Mouse (Mus musculus): ENCODE measurements at regions not wholly inside any gene's neighbourhood (a gene's known extent, or its start where the extent isn't known, plus 50 kb on each side); places are given as distances from the start of the nearest gene placed in this dataset.

- Histone ChIP-seq H3K27me3 (ENCODE audit: control insufficient read depth, insufficient read depth, low read length) (no peaks in the 10 kb centered on the region; the same call in 1 of the 2 replicates), H3K4me3 (replicated peaks; ENCODE audit: insufficient read depth, low read depth, low read length) (no peak overlapping the region), H3K27ac (ENCODE audit: insufficient read depth, low read length) (no peak overlapping the region), H3K4me1 (ENCODE audit: control insufficient read depth, insufficient read depth, low read length) (peaks cover 6% of the 10 kb centered on the region; the same call in 1 of the 2 replicates)
- no peak for DNase-seq
- TF ChIP-seq CTCF (IDR thresholded peaks at IDR 0.05; ENCODE audit: borderline replicate concordance, insufficient read depth, low read depth, low read length): no peak
- no peak for TF ChIP-seq POLR2A (IDR thresholded peaks at IDR 0.05; ENCODE audit: borderline replicate concordance, insufficient read depth, low read length)
- 97% methylated on average over 5 of the region's 5 CpGs for WGBS
These were observed 1244.0 kb upstream of the A1bg start for GRCm38 (mm10) chr15:62166786-62167185.

GRCm38 (mm10) chr15:62165826-62166500 lies 1243.2 kb upstream of the A1bg start:
- 98% methylated on average over 10 of the region's 10 CpGs for WGBS
- no peak for DNase-seq
- no peak overlapping the region for H3K4me3 ChIP-seq (replicated peaks; ENCODE audit: insufficient read depth, low read depth, low read length)
- H3K27ac ChIP-seq (ENCODE audit: insufficient read depth, low read length): no peak overlapping the region
- H3K27me3 ChIP-seq (ENCODE audit: control insufficient read depth, insufficient read depth, low read length): no peaks in the 10 kb centered on the region; the same call in 1 of the 2 replicates
- TF ChIP-seq CTCF (IDR thresholded peaks at IDR 0.05; ENCODE audit: borderline replicate concordance, insufficient read depth, low read depth, low read length) (no peak), POLR2A (IDR thresholded peaks at IDR 0.05; ENCODE audit: borderline replicate concordance, insufficient read depth, low read length) (no peak)
- H3K4me1 ChIP-seq (ENCODE audit: control insufficient read depth, insufficient read depth, low read length): peaks cover 7% of the 10 kb centered on the region; the same call in 1 of the 2 replicates

- no peak for DNase-seq
- no peak for TF ChIP-seq CTCF (IDR thresholded peaks at IDR 0.05; ENCODE audit: borderline replicate concordance, insufficient read depth, low read depth, low read length)
- no peak for TF ChIP-seq POLR2A (IDR thresholded peaks at IDR 0.05; ENCODE audit: borderline replicate concordance, insufficient read depth, low read length)
- no peaks in the 10 kb centered on the region; the same call in 1 of the 2 replicates for H3K27me3 ChIP-seq (ENCODE audit: control insufficient read depth, insufficient read depth, low read length)
- 95% methylated on average over 9 of the region's 9 CpGs for WGBS
- peaks cover 11% of the 10 kb centered on the region; the same call in 1 of the 2 replicates for H3K4me1 ChIP-seq (ENCODE audit: control insufficient read depth, insufficient read depth, low read length)
- H3K4me3 ChIP-seq (replicated peaks; ENCODE audit: insufficient read depth, low read depth, low read length): no peak overlapping the region
- H3K27ac ChIP-seq (ENCODE audit: insufficient read depth, low read length): no peak overlapping the region
These were observed 1242.1 kb upstream of the A1bg start for GRCm38 (mm10) chr15:62164766-62165410.

- no peak for TF ChIP-seq CTCF (IDR thresholded peaks at IDR 0.05; ENCODE audit: borderline replicate concordance, insufficient read depth, low read depth, low read length)
- TF ChIP-seq POLR2A (IDR thresholded peaks at IDR 0.05; ENCODE audit: borderline replicate concordance, insufficient read depth, low read length): no peak
- WGBS: 88% methylated on average over 5 of the region's 5 CpGs
- H3K27me3 ChIP-seq (ENCODE audit: control insufficient read depth, insufficient read depth, low read length): no peaks in the 10 kb centered on the region
- H3K27ac ChIP-seq (ENCODE audit: insufficient read depth, low read length): no peak overlapping the region
- H3K4me1 ChIP-seq (ENCODE audit: control insufficient read depth, insufficient read depth, low read length): peaks cover 11% of the 10 kb centered on the region; the same call in 1 of the 2 replicates
- no peak overlapping the region for H3K4me3 ChIP-seq (replicated peaks; ENCODE audit: insufficient read depth, low read depth, low read length)
- DNase-seq: no peak
These were observed 1240.4 kb upstream of the A1bg start for GRCm38 (mm10) chr15:62163203-62163602.

GRCm38 (mm10) chr15:62162648-62163194 lies 1239.9 kb upstream of the A1bg start:
- no peak overlapping the region for H3K4me3 ChIP-seq (replicated peaks; ENCODE audit: insufficient read depth, low read depth, low read length)
- peaks cover 11% of the 10 kb centered on the region; the same call in 1 of the 2 replicates for H3K4me1 ChIP-seq (ENCODE audit: control insufficient read depth, insufficient read depth, low read length)
- TF ChIP-seq POLR2A (IDR thresholded peaks at IDR 0.05; ENCODE audit: borderline replicate concordance, insufficient read depth, low read length) (no peak), CTCF (IDR thresholded peaks at IDR 0.05; ENCODE audit: borderline replicate concordance, insufficient read depth, low read depth, low read length) (no peak)
- no peaks in the 10 kb centered on the region for H3K27me3 ChIP-seq (ENCODE audit: control insufficient read depth, insufficient read depth, low read length)
- H3K27ac ChIP-seq (ENCODE audit: insufficient read depth, low read length): no peak overlapping the region
- 51% methylated on average over 4 of the region's 4 CpGs for WGBS
- no peak for DNase-seq

GRCm38 (mm10) chr15:62161975-62162647 lies 1239.3 kb upstream of the A1bg start:
- DNase-seq: peak; percentile 42 to 75
- Histone ChIP-seq H3K27me3 (ENCODE audit: control insufficient read depth, insufficient read depth, low read length) (no peaks in the 10 kb centered on the region), H3K27ac (ENCODE audit: insufficient read depth, low read length) (no peak overlapping the region), H3K4me3 (replicated peaks; ENCODE audit: insufficient read depth, low read depth, low read length) (no peak overlapping the region), H3K4me1 (ENCODE audit: control insufficient read depth, insufficient read depth, low read length) (peaks cover 11% of the 10 kb centered on the region; the same call in 1 of the 2 replicates)
- 9% methylated on average over 8 of the region's 8 CpGs for WGBS
- TF ChIP-seq POLR2A (IDR thresholded peaks at IDR 0.05; ENCODE audit: borderline replicate concordance, insufficient read depth, low read length): no peak
- TF ChIP-seq CTCF (IDR thresholded peaks at IDR 0.05; ENCODE audit: borderline replicate concordance, insufficient read depth, low read depth, low read length): no peak

GRCm38 (mm10) chr15:62161061-62161460 lies 1238.2 kb upstream of the A1bg start:
- peak; percentile 58 to 81 for DNase-seq
- 19% methylated on average over 8 of the region's 8 CpGs for WGBS
- TF ChIP-seq POLR2A (IDR thresholded peaks at IDR 0.05; ENCODE audit: borderline replicate concordance, insufficient read depth, low read length) (no peak), CTCF (IDR thresholded peaks at IDR 0.05; ENCODE audit: borderline replicate concordance, insufficient read depth, low read depth, low read length) (no peak)
- H3K4me3 ChIP-seq (replicated peaks; ENCODE audit: insufficient read depth, low read depth, low read length): no peak overlapping the region
- H3K4me1 ChIP-seq (ENCODE audit: control insufficient read depth, insufficient read depth, low read length): peaks cover 11% of the 10 kb centered on the region; the same call in 1 of the 2 replicates
- H3K27ac ChIP-seq (ENCODE audit: insufficient read depth, low read length): no peak overlapping the region
- no peaks in the 10 kb centered on the region for H3K27me3 ChIP-seq (ENCODE audit: control insufficient read depth, insufficient read depth, low read length)

Measured in cerebellum, adult 2 months (tissue).